Mouse (Mus musculus) ES-Bruce4 (cell line): ENCODE data around the gene Catsperz.

Source experiments
- CTCF ChIP-seq: IDR thresholded peaks from one replicate; pipeline ENCODE4 v1.8.1; 2011; ENCODE audit warnings: low read depth, low read length
- EP300 ChIP-seq: IDR thresholded peaks from 2 replicates; pipeline ENCODE4 v1.6.1; 2011; ENCODE audit warnings: low read depth, low read length; ENCODE audit not compliant: insufficient read depth
- POLR2A ChIP-seq: IDR thresholded peaks from one replicate; pipeline ENCODE4 v1.8.1; 2011; ENCODE audit warnings: low read length; ENCODE audit not compliant: insufficient read depth

DNA sequence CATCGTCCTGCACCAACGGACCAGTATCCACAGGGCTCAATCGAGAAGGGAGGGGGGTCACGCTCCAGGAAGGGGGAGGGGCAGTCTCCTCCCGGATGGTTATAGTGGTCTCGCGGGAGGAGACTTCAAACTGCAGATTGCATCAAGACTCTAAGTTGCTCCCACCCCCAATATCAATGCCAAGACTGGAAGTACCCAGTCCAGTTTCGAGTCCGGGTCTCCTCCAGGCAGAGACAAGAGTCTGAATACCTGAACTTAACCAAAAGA lies at the start of gene Catsperz:
- no peak for TF ChIP-seq CTCF
- TF ChIP-seq EP300 = no peak
- TF ChIP-seq POLR2A = no peak
